Mouse (Mus musculus) hindbrain, embryonic 11.5 days (tissue): Measurements from ENCODE around the gene Vps50. TPM values are rescaled to one million over a fixed set of nuclear protein-coding genes. Genes with fewer than 3 reads are reported as not detected.
"Not testable (repeated sequence)": the region's sequence is repeated elsewhere in the genome, so short reads cannot be mapped to it uniquely, and the experiment has no call there.

Experiments used
- ATAC-seq: fragments of 200-750 bp; cut with Nextera tagmentation; 2 replicates; pipeline ENCODE4 v1.8.0; 2017; ENCODE audit warnings: mild to moderate bottlenecking, moderate TSS enrichment, moderate library complexity; ENCODE audit not compliant: low FRiP score
- DNase-seq: peaks from one replicate; pipeline ENCODE4 v3.0.0-alpha.2; 2015; ENCODE audit warnings: low spot score
- H3K27ac ChIP-seq: fragments of 300-500 bp; sonication (generic); 2 replicates; pipeline ENCODE4 v1.5.1; 2014; ENCODE audit warnings: mild to moderate bottlenecking, low read depth, low read length
- H3K27me3 ChIP-seq: fragments of 300-500 bp; sonication (generic); 2 replicates; pipeline ENCODE4 v1.6.1; 2014; ENCODE audit warnings: mild to moderate bottlenecking, low read length, moderate library complexity, mixed read lengths; ENCODE audit not compliant: control insufficient read depth, insufficient read depth
- H3K36me3 ChIP-seq: fragments of 300-500 bp; sonication (generic); 2 replicates; pipeline ENCODE4 v1.6.1; 2014; ENCODE audit warnings: mild to moderate bottlenecking, low read length, moderate library complexity, mixed read lengths; ENCODE audit not compliant: control insufficient read depth, insufficient read depth
- H3K4me1 ChIP-seq: fragments of 300-500 bp; sonication (generic); replicated peaks from 2 replicates; pipeline ENCODE4 v1.6.1; 2014; ENCODE audit warnings: low read length, mixed read lengths; ENCODE audit not compliant: control insufficient read depth, insufficient read depth
- H3K4me2 ChIP-seq: fragments of 300-500 bp; sonication (generic); replicated peaks from 2 replicates; pipeline ENCODE4 v1.6.1; 2014; ENCODE audit warnings: mild to moderate bottlenecking, low read depth, low read length
- H3K4me3 ChIP-seq: fragments of 300-500 bp; sonication (generic); 2 replicates; pipeline ENCODE4 v1.5.1; 2014; ENCODE audit warnings: low read depth, low read length
- H3K9ac ChIP-seq: fragments of 300-500 bp; sonication (generic); 2 replicates; pipeline ENCODE4 v1.6.1; 2014; ENCODE audit warnings: low read depth, low read length
- H3K9me3 ChIP-seq: fragments of 300-500 bp; sonication (generic); 2 replicates; pipeline ENCODE4 v1.6.1; 2016; ENCODE audit warnings: low read length; ENCODE audit not compliant: control insufficient read depth
- WGBS: fragments of 180-500 bp; shearing (Covaris S2); extraction: QIAGEN DNeasy Blood & Tissue Kit; methylation state at CpG from one replicate; pipeline ENCODE4 v1.1.7; 2014; 5-methylcytosine and 5-hydroxymethylcytosine counted together
- polyA plus RNA-seq: library from polyadenylated mRNA; unstranded; fragments of >200 nt; fragmentation: Nextera tagmentation; extraction: Ambion mirVana; gene quantifications from 2 replicates; pipeline ENCODE4 v1.2.1, GENCODE M21; 2014

Vps50 gene
- polyA plus RNA-seq, 1 experiment from 2014 or later = 39.5 TPM

DNA sequence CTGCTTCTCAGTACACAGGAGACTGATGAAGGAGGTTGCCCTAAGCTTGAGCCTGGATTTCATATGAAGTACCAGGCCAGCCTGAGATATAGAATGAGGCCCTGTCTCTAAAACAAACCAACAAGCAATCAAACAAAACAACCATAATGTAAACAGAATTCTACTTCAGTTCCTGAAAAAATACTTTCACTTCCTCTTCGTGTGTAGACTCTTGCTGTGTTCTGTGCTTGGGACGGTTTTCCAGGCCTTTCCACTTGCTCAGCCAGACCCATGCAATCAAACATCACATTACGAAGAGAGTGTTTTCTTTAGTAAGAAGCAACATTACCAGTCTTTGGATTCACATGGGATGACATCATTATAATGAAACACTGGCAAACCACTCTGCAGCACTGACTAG lies 16.5 kb upstream of the Vps50 start:
- H3K4me1 ChIP-seq = no peaks in the 10 kb centered on the region
- H3K4me2 ChIP-seq = no peak overlapping the region
- WGBS = 74% methylated on average over 3 of the region's 3 CpGs
- no peak for DNase-seq
- H3K4me3 ChIP-seq = no peak overlapping the region
- ATAC-seq = no peak
- no peaks in the 10 kb centered on the region for H3K27me3 ChIP-seq
- H3K36me3 ChIP-seq = no peaks in the 10 kb centered on the region
- no peak overlapping the region for H3K9ac ChIP-seq
- H3K9me3 ChIP-seq = no peaks in the 10 kb centered on the region
- H3K27ac ChIP-seq = no peak overlapping the region

DNA sequence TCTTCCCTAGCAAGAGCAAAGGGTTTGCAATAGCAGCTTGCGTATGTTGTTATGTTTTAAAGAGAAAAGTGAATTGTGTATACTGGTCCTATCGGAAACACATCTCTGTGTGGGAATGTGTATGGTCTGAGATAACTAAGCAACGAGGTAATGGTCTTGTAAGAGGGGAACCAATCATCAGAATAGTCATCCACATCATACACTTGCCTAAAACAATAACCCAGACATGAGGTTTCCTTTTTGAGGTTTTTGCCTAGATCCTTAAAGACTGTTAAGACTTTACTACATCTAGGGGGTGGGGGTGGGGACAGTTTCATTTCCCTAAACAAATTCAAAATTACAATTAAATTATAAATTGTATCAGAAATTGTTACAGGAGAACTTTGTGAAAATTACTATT lies 13.0 kb upstream of the Vps50 start:
- Histone ChIP-seq H3K4me2 (no peak overlapping the region), H3K27ac (no peak overlapping the region), H3K4me3 (no peak overlapping the region), H3K4me1 (no peaks in the 10 kb centered on the region), H3K27me3 (no peaks in the 10 kb centered on the region), H3K36me3 (no peaks in the 10 kb centered on the region), H3K9ac (no peak overlapping the region), H3K9me3 (no peaks in the 10 kb centered on the region)
- ATAC-seq (no peak), DNase-seq (no peak)
- WGBS = 80% methylated on average over 3 of the region's 3 CpGs

DNA sequence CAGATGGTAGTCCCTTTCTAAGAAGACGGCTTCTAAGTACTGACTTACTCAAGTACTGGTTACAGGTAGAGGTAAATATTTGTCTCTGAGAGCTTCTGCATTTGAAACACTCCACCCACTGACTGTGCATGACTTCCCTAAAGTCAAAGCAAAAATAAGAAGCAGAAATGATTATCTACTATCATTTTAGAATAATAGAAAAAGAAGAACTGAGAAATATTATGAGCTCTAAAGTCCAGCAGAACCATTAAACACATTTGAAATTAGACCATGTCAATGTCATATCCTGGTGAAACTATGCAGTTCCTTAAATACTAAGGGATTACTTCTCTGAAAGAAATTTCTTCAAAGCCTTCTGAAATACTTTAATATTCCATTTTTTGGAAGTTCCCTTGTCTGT lies 10.8 kb upstream of the Vps50 start:
- WGBS = 91% methylated on average over 1 of the region's 1 CpGs
- Histone ChIP-seq H3K4me1 (no peaks in the 10 kb centered on the region), H3K4me3 (no peak overlapping the region)

DNA sequence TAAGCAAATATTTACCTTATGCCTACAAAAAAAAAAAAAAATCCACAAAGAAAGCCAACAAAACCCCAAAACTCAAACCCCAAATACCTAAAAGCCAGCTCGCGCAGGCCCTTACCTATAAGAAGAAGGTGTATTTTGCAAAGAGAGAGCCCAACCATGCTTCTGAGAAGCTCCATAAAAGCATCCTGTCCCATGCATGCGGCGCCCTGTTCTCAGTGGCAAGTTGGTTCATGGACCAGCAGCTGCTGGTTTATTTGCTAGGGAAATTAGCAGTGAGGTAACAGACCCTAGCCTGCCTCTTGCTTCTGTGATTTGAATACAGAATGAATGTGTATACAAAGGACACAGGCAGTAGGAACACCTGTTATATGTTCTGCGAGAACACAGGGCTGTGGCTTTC lies 3.9 kb upstream of the Vps50 start:
- Histone ChIP-seq H3K27ac (no peak overlapping the region), H3K9me3 (no peaks in the 10 kb centered on the region), H3K4me1 (no peaks in the 10 kb centered on the region), H3K27me3 (no peaks in the 10 kb centered on the region), H3K4me3 (no peak overlapping the region), H3K9ac (no peak overlapping the region), H3K4me2 (no peak overlapping the region), H3K36me3 (no peaks in the 10 kb centered on the region)
- DNase-seq (no peak), ATAC-seq (no peak)
- 75% methylated on average over 5 of the region's 5 CpGs for WGBS

More for the DNA sequence above, 10.8 kb upstream of the Vps50 start:
- Histone ChIP-seq H3K9me3 (no peaks in the 10 kb centered on the region), H3K9ac (no peak overlapping the region), H3K4me2 (no peak overlapping the region), H3K27me3 (no peaks in the 10 kb centered on the region), H3K27ac (no peak overlapping the region), H3K36me3 (no peaks in the 10 kb centered on the region)
- ATAC-seq (no peak), DNase-seq (no peak)

DNA sequence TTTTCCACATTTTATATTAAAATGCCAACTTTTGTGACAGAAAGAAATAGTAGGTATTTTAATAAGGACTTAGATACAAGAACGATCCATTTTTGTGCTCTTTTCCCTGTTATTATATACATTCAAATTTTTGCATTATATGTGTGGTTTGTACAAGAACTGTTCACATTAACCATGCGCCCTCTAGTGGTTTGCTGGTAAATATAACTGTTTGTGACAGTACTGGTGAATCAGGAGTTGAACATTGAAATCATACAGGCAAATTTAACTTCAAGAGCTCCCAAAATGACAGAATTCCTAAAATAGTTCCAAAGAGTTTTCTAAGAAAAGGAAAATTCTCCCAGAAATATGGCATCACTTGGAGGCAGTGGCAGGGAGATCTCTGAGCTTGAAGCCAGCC lies 2.0 kb upstream of the Vps50 start:
- no peaks in the 10 kb centered on the region for H3K36me3 ChIP-seq
- 6% methylated on average over 2 of the region's 2 CpGs for WGBS
- H3K9me3 ChIP-seq = no peaks in the 10 kb centered on the region
- H3K9ac ChIP-seq = no peak overlapping the region
- peak; percentile 78 for DNase-seq
- no peak overlapping the region for H3K27ac ChIP-seq
- H3K4me2 ChIP-seq = no peak overlapping the region
- ATAC-seq = no peak
- no peak overlapping the region for H3K4me3 ChIP-seq
- no peaks in the 10 kb centered on the region for H3K4me1 ChIP-seq
- H3K27me3 ChIP-seq = no peaks in the 10 kb centered on the region

DNA sequence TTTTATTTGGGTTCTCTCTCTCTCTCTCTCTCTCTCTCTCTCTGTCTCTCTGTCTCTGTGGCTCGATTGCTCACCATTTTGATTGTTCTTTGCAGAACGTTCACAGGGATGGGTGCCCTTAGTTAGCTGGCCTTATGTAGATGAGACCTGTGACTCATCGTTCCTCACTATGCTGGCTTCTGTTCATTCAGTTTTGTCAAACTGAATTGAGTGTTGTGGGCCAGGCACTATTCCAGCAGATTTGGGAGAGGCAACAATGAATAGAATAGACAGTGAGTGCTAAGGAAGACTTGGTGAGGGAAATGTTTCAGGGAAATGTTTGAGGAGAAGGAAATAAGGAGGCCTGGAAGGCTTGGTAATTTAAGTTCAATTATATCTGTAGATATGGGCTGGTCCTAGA lies 2.1 kb downstream of the Vps50 start:
- no peak for DNase-seq
- Histone ChIP-seq H3K27me3 (no peaks in the 10 kb centered on the region), H3K36me3 (no peaks in the 10 kb centered on the region), H3K4me2 (no peak overlapping the region), H3K4me1 (no peaks in the 10 kb centered on the region), H3K4me3 (no peak overlapping the region), H3K27ac (no peak overlapping the region), H3K9ac (no peak overlapping the region), H3K9me3 (no peaks in the 10 kb centered on the region)
- ATAC-seq = no peak
- 88% methylated on average over 3 of the region's 3 CpGs for WGBS

DNA sequence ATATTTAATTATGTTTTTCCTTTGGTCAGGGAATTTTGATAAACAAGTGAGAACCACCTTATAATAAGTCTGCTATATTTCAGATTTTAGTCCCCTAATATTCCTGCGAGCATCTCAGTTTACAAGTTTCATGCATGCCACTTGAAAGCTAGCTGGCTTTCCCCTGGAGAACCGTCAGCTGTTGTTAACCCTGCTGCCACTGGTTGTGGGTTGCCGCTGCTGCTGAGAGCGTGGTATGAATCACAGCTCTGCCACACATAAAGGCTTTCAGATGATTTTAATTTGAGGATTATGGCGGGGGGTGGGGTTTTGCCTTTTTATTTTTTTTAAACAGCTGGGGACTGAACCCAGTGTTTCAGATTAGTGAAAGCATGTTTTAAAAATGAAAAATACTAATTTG lies 7.1 kb downstream of the Vps50 start:
- ATAC-seq (no peak), DNase-seq (no peak)
- Histone ChIP-seq H3K4me3 (no peak overlapping the region), H3K9ac (no peak overlapping the region), H3K27ac (no peak overlapping the region), H3K4me2 (no peak overlapping the region), H3K27me3 (no peaks in the 10 kb centered on the region), H3K36me3 (no peaks in the 10 kb centered on the region), H3K9me3 (no peaks in the 10 kb centered on the region), H3K4me1 (no peaks in the 10 kb centered on the region)
- 88% methylated on average over 5 of the region's 5 CpGs for WGBS

DNA sequence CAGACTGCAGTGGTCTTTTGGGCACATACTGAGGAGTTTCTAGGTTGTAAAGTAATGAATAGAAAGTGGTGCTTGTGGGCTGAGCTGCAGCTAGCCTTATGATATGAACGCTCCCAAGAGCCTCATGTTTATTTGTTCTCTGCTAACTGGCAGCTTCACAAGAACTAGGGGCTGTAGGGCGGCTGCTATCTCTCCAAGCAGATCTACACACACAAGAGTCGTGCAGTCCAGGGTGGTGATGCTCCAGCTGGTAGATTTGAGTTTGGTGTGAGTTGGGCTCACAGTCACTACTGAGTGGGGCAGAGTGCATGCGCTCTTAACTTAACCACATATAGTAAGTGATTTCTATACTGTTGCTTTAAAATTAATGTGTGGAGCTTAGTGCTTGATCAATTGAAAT lies 8.9 kb downstream of the Vps50 start:
- Histone ChIP-seq H3K27me3 (no peaks in the 10 kb centered on the region), H3K4me1 (no peaks in the 10 kb centered on the region), H3K4me2 (no peak overlapping the region), H3K4me3 (no peak overlapping the region), H3K27ac (no peak overlapping the region), H3K9me3 (no peaks in the 10 kb centered on the region), H3K36me3 (no peaks in the 10 kb centered on the region), H3K9ac (no peak overlapping the region)
- DNase-seq (no peak), ATAC-seq (no peak)
- 85% methylated on average over 4 of the region's 4 CpGs for WGBS

DNA sequence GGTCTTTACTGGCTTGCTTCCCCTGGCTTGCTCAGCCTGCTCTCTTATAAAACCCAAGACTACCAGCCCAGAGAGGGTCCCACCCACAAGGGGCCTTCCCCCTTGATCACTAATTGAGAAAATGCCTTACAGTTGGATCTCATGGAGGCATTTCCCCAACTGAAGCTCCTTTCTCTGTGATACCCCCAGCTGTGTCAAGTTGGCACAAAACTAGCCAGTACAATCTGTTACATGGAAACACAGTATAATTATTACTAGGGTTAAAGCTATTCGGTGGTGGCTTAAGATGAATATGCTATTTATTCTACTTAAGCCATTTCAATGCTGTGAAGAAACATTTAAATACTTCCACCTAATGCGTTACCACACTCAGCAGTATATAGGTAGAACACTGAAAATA lies 10.0 kb downstream of the Vps50 start:
- not testable (repeated sequence) for H3K9me3 ChIP-seq, H3K4me2 ChIP-seq, DNase-seq, H3K27ac ChIP-seq, H3K4me1 ChIP-seq, ATAC-seq, H3K36me3 ChIP-seq, H3K4me3 ChIP-seq, H3K27me3 ChIP-seq, H3K9ac ChIP-seq
- WGBS = 99% methylated on average over 2 of the region's 2 CpGs
